Mouse (Mus musculus): ENCODE measurements at regions not wholly inside any gene's neighbourhood (a gene's known extent, or its start where the extent isn't known, plus 50 kb on each side); places are given as distances from the start of the nearest gene placed in this dataset.
"Not testable (repeated sequence)": the region's sequence is repeated elsewhere in the genome, so short reads cannot be mapped to it uniquely, and the experiment has no call there.

DNA sequence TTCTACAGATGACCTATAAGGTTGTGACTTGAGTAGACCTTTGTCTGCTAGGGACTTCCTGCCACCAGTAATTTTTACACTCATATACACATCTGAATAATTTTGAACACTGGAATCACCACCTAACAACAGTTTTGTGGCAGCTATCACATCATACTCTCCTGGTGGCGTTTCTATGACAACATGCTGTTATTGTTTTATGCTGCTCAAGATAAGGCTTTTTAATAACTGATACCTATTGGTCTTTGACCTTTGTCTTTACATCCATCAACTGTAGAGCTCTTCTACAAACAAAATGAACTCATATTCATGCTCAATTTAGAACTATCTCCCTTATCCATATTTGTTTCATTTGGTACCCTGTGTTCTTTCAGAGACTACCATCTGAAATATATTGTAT is 556.0 kb downstream of the Nyap2 start:
- DNase-seq (ENCODE audit: extremely low read depth, insufficient read length, low spot score), result no peak

- DNase-seq (ENCODE audit: extremely low read depth, insufficient read length, low spot score), result no peak
Measured at GRCm38 (mm10) chr1:81637357-81637756, 560.6 kb downstream of the Nyap2 start.

GRCm38 (mm10) chr1:81652990-81653717 is 576.4 kb downstream of the Nyap2 start:
- DNase-seq (ENCODE audit: extremely low read depth, insufficient read length, low spot score), result no peak

DNA sequence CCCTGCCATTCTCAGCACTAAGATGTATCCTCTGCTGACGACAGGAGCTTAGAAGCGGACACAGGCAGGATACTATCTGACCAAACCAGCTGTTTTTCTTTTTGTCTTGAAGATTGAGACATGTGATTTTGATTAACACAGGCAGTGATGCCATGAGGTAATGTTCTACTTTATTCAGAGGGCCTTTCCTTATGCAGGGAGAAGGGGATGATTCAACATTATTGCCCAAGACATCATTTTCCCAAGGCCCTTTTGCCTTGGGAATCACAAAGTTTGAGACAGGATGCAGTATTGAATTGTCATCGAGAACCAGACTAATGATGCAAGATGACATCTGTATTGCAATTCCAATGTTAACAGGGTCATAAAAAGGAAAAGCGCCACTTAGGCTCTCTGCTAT is 571.7 kb upstream of the Gm9747 start:
- no peak for DNase-seq (ENCODE audit: extremely low read depth, insufficient read length, low spot score)

DNA sequence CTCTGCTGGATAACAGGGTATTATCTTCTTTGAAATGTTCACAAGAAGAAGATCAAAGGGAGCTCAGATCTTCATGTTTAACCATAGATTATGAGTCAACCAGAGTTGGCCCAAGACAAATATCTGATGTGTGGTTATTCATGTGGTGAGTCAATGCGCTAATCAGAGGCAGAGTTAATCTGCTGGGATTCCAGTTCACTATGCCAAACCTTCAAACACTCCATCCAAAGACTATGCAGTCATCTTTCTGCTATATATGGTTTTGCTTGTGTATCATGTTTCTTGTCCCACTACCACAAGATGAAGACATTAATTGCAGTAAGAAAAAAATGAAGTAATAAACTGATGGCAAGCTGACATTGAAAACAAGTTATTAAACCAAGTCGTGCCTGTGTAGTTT is 561.8 kb upstream of the Gm9747 start:
- DNase-seq (ENCODE audit: extremely low read depth, insufficient read length, low spot score), result peak; percentile 61

GRCm38 (mm10) chr1:81671725-81672124 is 561.2 kb upstream of the Gm9747 start:
- DNase-seq (ENCODE audit: extremely low read depth, insufficient read length, low spot score), result peak; percentile 26

DNA sequence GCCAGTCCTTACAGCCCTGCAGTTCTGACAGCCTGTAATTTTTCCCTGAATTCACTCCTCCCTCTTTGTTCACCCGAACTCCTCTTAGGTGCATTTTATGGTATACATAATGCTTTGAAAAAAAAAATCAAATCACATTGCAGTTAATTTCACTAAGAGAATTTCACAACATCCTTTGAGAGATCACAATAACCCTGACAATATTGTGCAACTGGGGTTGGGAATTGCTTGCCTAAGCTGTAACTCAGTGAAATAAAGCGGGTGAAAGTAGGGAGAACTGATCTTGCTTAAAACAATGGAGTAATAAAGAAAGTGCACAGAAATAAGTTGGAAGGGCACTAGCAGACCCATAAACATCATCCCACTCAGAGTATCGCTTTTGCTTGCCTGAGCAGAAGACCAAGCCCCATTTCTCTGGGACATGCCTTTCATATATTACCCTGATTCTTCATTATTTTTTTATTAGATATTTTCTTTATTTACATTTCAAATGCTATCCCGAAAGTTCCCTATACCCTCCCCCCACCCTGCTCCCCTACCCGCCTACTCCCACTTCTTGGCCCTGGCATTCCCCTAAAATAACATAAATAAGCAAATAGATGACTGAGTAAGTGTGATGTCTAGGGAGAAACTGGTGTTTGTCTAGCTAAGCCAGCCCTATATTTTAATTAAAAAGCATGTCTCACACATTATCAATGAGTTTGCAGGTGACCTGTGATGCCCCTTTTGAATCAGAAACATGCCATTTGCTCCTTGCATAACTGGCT is 557.2 kb upstream of the Gm9747 start:
- no peak for DNase-seq (ENCODE audit: extremely low read depth, insufficient read length, low spot score)

DNA sequence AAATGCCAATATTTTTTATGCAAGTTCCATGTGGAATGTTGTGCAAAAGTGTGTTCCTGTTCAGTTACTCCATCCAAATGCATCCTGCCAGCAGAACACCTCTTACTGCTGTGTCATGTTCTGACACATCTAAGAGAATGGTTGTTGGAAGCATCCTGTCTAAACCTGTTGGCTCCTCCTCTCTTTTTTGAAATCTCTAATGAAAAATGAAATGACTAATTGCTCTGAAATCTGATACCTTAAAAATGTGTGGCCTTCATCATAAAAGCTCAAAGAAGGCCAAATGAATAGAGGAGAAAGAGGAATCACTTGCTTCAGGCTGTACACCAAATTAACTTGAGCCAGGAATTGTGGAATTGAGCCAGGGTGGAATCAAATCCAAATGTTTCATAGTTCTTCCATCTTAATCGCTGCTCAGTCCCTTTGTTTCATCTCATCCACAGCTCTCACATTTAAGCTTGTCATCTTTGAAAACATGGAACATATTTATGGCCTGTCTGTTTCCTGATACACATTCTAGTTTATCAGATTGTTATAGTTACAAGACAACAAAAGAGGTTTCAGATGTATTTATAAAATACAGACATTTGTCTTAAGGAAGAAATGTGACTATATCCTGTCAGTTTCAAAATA is 555.0 kb upstream of the Gm9747 start:
- DNase-seq (ENCODE audit: extremely low read depth, insufficient read length, low spot score), result peak; percentile 9

GRCm38 (mm10) chr1:81696129-81696528 is 536.8 kb upstream of the Gm9747 start:
- no peak for DNase-seq (ENCODE audit: extremely low read depth, insufficient read length, low spot score)

GRCm38 (mm10) chr1:81709169-81709568 is 523.7 kb upstream of the Gm9747 start:
- DNase-seq (ENCODE audit: extremely low read depth, insufficient read length, low spot score), result no peak

GRCm38 (mm10) chr1:81717091-81717490 is 515.8 kb upstream of the Gm9747 start:
- no peak for DNase-seq (ENCODE audit: extremely low read depth, insufficient read length, low spot score)

DNA sequence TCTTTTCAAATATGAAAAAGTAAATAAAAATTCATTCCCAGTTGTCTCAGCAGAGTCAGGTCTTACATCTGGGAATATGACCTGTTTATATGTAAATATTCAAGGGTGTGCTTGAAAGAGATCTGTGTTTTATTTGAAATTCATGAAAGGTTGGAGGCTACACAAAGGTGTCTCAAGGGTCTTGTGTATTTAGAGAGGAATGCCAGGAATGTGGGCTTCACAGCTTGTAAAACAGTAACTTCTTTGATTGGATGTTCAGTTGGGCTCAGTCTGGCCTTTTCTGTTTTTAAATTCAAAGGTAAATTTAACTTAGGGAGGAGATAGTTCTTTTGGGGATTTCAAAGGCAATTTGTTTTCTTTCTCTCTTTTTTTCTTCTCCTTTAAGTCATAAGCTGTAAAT is 514.7 kb upstream of the Gm9747 start:
- DNase-seq (ENCODE audit: extremely low read depth, insufficient read length, low spot score), result no peak

- DNase-seq (ENCODE audit: extremely low read depth, insufficient read length, low spot score), result no peak
Measured at GRCm38 (mm10) chr1:81724859-81725258, 508.1 kb upstream of the Gm9747 start.

DNA sequence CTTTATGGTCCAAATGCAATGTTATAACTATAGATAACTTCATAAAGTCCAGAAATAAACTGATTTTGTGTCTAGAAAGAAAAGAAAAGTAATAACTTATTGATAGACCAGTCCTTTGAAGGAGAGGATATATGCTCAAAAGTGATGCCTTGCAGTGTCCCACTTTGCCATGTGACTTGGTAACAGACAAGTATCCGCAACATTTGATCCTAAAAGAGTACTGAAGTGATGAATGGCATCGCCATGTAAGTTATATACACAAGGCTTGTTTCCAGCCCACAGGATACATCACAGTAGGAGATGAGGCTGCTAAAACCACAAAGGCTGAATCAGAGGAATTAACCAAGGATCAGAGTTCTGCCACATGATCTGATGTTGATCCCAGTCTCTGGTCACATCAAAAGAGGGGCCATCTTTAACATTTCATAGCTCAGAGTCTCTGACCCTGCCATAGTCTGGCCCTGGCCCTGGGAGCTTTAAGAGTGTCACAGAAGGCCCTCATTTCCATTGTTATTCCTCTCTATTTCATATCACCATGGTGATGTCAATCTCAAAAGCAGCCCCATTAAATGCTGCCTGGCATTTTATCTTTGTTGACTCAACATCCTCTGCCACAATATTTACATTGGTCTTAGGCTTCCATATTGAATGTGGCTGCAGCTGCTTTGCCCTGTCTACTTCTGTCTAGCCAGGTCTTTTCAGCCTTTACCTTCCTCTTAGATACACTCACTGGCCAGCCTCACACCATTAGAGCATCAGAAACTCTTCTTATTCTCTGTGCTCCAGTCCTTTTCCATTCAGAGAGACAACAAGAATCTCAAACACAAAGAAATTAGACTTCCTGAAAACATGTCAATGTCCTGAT is 506.4 kb upstream of the Gm9747 start:
- peak; percentile 33 for DNase-seq (ENCODE audit: extremely low read depth, insufficient read length, low spot score)

- DNase-seq (ENCODE audit: extremely low read depth, insufficient read length, low spot score), result no peak
Measured at GRCm38 (mm10) chr1:81737111-81737833, 495.6 kb upstream of the Gm9747 start.

DNA sequence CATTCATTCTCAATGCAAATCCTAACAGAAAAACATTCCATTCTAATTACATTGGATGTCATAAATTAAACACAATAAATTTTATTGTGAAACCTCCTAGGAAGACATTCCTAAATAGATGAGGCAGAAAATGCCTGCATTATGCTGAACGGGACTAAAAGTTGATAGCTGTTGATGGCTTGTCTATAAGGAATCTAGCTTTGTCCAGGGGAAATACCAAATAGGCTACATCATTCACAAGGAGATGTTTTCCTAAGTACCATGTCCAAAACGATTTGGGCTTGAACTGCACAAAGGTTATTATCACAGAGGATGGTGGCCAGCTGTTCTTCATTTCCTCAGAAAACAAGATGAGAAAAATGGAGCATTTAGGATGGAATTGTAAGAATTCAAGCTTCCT is 494.5 kb upstream of the Gm9747 start:
- DNase-seq (ENCODE audit: extremely low read depth, insufficient read length, low spot score), result peak; percentile 45

DNA sequence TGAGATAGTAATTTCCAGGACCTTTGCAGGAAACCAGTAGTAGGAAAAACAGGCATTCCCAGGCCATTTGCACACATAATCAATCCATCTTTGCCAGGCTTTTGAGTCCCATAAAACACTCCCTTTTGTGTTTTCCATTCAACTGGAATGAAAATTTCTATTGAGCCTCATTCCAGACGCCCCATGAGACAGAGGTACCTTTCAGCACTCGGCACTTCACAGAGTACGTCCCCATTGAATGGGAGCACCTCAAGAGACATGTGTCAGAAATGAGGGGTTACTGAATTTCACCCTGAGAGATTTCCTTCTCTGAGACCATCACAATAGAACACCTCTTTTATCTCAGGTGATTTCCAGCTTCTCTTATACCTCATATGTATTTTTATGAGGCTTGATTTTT is 493.5 kb upstream of the Gm9747 start:
- no peak for DNase-seq (ENCODE audit: extremely low read depth, insufficient read length, low spot score)

- DNase-seq (ENCODE audit: extremely low read depth, insufficient read length, low spot score), result peak; percentile 77
Measured at GRCm38 (mm10) chr1:81739981-81740380, 492.9 kb upstream of the Gm9747 start.

DNA sequence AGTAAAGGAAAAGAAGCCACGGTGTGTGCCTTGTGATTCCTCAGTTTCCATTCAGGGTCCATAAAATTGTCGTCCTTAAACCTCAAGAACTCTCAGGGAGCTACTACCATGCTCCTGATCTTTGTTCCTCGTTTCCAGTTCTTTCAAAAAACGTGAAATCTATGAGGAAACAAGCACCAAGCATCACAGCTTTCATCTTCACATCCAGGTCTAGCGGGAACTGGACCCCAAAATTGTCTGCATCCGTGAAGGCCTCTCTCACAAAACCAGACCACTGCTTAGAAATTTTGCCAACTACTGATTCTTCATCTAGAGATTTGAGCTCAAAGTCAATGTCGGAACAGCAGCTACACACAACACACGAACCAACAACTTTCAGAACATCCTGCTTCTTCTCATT is 491.0 kb upstream of the Gm9747 start:
- DNase-seq (ENCODE audit: extremely low read depth, insufficient read length, low spot score), result not testable (repeated sequence)

DNA sequence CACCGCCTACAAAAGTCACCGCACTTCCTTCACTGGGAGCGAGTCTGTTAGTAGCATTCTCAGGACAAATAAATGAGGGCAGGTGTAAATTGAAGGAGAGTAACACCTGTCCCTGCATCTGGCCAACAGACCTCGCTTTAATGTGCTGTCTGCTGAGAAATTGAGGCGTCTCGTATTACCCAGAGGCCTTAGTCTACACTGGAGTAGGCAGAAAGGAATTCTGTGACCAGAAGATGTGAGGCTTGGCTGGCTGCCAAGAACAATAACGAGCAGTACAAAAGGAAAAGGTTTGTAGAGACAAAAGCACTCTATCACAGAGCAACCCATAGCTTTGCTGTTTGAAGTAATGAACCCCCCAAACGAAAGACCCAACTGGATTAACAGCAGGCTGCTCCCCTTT is 488.4 kb upstream of the Gm9747 start:
- peak; percentile 67 for DNase-seq (ENCODE audit: extremely low read depth, insufficient read length, low spot score)
